Mouse (Mus musculus): ENCODE results near the gene Mlycd.

The Mlycd gene

DNA sequence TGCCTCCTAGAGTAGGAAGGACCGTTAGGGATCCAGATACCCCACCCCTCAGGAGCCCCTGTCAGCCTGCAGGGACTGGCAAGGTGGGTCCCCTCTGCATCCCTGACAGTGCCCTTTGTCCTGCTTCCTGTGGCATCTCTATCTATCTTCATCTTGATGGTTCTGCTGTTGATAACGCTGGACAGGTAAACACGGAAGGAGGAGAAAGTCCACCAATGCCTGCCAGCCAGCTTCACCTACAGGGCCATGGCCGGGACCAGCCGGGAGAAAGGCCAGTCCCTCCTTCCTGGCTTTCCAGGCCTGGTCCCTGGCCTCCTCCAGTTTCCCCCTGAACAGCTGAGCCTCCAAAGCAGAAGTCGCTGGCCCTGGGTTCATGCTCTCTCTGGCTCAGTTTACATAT lies 39.9 kb downstream of the Mlycd start:
- DNase-seq: no peak

DNA sequence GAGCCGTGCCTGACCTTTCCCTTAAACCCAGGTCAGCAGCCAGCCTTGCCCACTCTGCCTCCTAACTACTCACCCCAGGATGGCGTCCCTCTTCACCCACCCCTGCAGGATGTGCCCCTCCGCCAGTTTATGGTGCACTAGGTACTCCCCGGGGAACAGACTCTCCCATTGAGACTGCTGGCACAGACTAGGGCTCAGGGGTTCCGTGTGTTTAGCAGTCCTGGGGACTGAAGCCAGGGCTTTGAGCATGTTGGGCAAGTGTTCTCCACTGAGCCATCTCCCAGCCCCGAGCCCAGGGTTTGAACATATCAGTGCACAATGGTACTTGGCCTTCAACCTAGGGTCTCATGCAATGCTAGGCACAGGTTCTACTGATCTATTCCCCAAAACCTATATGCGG lies 40.8 kb downstream of the Mlycd start:
- no peak for DNase-seq

DNA sequence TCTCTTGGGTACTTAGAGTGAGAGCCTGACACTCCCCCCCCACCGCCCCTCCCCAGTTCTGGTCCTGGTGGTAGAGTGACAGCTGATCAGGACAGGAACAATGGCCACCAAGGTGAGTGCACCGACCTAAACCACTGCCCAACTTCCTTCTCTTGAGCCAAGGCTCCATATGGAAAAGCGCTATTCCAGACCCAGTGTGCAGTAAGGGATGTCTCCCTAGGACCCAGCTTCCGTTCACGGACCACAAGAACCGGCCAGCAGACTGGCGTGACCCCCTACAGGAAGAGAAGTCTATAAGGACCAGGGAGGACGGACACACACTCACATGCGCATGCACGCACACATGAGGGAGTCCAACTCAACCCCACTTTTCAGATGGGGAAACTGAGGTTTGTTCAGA lies 41.7 kb downstream of the Mlycd start:
- DNase-seq: no peak

DNA sequence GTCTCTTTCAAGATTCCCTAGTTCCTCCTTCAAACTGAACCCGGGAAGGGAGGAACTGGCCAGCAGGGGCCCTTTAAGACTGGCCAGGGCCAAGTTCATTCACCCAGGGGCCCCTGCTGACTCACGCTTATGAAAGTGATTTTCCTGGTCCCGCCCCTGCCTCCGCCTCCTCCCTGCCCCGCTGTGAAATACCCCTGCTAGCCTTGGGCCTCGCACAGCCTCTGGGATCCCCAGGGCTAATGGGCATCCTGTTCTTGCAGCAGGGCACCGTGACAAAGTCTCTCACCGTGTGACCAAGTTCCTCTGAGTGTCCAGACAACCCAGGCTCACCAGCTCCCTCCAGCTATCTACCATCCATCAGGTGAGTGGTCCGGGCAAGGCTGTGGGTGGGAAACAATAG lies 42.3 kb downstream of the Mlycd start:
- peak; percentile 71 to 82 for DNase-seq

DNA sequence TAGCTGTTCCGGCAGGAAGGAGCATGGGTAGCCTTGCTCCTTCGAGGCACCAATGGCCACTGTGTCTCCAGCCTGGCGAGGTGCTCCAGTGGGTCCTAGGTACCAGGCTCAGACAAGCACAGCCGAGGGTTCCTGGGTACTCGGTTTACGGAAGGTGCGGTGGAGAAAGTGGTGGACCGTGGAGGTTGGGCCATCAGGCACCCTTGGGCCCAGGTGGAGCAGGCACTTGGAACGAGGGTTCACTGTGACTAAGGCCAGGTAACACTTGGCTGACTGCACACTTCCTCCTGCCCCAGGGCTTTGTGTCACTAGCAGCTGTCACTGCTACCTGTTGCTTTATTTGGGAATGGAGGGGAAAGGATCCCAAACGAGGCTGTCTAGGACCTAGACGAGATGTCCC lies 42.8 kb downstream of the Mlycd start:
- peak in 1 of 2 experiments; percentile 39 for DNase-seq

DNA sequence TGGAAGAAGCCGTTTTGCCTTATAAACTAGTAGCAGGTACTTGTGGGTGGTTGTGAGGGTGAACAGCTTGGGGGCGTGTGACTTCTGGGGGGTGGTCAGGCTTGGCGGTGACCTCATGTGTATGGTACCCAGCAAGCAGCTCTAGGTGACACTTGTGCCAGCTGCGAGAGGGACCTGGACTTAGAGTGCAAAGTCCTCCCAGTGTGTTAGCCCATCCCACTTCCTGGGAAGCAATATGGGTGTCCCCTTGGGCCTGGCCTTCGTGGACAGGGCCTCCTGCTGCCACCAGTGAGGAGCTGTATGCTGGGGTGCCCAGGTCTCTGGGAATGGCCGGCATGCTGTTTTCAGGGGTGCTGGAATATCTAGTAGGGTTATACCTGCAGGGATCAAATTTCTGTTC lies 44.2 kb downstream of the Mlycd start:
- DNase-seq: no peak

DNA sequence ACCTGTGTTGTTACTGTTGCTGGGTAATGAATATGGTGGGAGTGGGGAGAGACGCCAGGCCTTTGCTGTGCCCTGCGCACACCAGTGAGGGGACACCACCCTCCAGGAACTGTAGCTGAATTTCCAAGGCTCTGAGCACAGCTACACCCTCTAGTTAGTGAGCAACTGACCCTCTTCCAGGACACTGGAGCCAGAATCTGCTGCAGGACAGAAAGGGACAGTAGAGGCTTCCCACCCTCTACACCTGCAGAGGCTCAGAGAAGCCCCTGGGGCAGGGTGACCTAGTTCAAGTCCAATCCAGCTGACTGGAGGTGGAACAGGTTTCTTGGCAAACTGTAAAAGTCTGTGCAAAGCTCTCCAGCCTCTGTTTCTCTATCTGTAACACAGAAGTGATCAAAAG lies 44.7 kb downstream of the Mlycd start:
- no peak for DNase-seq

DNA sequence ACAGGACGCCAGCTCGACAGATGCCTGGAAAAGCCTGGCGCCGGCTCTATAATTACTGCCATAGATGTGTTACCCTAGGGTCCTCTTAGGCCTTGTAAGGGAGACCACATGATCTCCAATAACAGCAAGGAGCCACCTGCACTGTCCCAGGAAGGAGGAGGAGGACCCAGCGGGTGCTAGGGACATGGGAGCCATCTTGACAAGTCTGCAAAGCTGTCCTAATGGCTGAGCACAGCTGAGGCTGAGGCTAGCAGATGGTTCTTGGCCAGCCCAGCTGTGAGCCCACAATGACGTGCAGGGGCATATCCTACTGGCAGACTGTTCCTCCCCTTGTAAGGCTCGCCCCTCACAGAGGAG lies 45.2 kb downstream of the Mlycd start:
- no peak for DNase-seq

DNA sequence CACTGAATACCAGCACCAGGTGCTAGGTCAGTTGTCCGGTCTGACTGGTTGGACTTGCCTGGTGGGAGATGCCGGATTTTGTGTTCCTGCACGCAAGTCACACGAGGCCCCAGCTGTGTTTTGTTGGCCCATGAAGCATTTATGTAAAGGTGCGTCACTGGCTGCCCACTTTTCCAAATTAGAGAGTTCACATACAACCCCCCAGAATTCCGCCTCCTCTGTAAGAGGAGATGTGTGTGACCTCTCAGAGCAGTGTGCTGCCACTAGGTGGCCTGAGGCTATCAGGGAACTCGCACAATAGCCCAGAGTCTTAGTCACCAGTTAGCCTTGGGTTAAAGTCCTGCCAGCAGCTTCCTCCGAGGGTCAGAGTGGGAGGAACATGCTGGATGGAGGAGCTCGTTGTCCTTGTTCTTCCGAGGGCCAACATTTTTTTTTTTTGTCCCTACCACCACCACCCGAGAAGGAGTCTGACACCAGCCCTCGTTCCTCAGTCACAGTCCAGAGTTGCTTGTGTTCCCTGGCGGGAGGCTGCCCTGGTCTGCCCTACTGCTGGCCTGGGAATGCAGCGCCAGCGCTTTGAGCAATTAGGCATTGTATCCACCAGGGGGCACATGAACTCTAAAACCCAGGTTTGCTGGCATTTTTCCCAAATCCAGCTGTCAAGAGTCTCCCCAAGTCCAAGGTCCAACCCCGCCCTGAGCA lies 45.7 kb downstream of the Mlycd start:
- DNase-seq: peak; percentile 79 to 88

DNA sequence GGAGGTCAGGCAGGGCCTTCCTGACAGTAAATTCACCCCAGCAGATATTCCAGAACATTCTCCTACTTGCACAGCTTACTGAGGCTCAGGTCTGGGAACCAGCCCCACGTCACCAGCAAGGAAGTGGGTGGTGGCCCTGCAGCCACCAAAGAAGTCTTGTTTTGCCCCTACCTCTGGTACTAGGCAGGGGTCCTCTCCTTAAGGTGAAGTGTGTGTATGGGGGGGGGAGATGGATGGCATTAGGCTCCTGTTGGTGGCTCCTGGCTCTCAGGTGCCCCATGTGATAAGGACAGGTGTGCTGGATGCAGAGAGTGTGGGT lies 46.2 kb downstream of the Mlycd start:
- no peak for DNase-seq

DNA sequence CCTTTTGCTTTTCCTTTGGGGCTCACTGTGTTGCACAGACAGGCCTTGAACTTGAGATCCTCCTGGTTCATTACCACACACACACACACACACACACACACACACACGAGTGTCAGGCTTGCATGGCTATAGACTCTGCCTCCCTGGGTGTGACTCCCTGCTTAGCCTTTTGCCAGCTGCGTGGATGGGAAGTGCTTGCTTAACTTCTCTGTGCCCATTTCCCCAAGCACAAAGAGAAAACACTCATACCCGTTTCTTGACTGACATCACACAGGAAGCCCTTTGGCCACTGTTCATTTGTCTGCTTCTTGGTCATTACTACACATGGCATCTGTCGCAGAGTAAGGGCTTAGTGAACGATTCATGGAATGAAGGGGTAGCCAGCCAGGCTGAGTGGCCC lies 47.3 kb downstream of the Mlycd start:
- DNase-seq: no peak

DNA sequence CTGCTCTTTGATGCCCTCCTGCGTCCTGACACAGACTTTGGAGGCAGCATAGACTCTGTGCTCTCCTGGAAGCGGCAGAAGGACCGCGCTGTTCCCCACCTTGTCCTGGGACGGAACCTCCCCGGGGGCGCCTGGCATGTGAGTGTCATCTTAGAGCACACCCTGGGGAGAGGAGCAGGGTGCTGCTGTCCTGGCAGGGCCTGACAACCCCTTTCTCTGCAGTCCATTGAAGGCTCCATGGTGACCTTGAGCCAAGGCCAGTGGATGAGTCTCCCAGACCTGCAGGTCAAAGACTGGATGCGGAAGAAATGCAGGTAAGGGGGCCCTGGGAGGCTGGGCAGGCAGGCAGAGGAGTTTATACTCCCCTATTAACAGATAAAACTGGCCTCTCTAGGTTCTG lies 48.3 kb downstream of the Mlycd start:
- no peak for DNase-seq

DNA sequence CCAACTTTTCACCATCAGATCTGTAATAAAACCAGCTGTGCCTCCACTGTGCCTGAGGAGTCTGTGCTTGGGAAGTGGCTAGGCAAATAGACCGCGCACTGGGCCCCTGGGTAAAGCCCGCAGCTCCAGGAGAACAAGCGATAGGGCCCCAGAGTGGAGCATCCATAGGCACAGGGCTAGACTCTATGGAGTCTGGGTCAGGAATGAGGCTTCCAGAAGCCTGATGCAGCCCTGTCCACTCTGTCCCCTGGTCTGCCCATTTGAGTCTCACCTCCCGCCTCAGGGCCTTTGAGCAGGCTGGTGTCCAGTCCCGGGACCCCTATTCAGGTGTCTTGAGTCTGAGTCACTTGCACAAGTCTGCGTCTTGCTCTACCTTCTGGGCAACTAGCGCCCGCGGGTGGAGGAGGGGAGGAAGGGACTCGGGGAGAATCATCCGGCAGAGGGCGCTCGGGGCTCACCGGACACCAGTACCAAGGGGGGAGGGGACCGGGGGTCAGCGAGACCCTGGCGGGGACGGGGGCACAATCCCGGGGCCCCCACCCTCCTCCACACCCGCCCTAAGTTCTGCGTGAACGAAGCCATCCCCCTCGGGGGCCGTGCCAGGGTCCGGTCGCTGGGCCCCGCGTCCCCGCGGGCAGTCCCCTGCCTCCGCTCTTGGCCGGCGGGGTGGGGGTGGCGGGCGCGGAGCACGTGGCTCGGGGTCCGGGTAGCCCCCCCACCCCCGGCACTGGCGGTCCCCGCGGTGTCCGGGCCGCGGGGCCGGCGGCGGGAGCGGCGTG lies 51.7 kb downstream of the Mlycd start, which contains the start of gene Necab2:
Gene Necab2, plus strand, starts transcription at position 509 of the 779 bp plus-strand sequence.
- DNase-seq: peak; percentile 94

DNA sequence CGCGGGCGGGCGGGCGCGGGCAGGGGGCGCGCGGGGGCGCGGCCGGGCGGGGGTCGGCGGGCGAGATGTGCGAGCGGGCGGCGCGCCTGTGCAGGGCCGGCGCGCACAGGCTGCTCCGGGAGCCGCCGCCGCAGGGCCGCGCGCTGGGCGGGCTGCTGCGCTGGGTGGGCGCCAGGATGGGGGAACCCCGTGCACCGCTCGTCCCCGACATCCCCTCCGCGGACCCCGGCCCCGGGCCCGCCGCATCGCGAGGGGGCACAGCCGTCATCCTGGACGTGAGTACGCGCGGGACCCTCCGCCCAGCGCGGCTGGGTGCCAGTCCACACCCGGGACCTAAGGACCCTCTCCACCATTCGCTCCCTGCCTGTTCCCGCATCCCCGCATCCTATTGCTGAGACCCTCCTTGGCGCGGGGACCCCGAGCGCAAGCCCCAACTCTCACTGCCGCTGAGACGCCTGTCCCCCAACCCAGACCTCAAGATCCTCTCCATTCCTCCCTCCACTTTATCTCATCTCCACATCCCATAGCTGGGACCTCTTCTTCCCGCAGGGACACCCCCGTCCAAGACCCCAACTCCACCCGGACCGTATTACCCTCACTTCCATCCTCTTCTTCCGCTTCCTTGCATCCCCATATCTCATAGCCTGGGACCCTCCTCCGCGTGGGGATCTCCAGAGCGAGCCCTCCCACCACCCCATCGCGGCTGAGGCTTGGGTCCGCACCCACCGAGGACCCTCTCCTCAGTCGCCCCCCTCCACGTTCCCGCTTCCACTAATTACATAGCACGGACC lies 52.5 kb downstream of the Mlycd start:
- DNase-seq: peak in 1 of 2 experiments; percentile 49

DNA sequence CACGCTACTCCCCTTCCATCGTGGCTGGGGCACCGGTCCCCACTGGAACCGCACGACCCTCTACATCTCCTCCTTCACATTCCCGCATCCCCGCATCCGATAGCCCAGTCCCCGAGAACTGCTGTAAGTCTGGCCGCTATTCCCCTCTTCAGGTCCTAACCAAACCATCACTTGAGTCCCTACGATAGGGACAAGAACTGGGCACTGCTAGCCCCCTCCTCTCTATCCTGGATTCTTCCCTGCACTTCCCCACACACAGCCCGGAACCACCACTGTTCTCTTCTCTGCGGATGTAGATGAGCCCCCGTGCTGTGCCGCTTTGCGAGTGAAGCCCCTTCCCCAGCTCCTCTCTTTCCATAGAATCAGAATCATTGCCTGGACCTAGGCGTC lies 53.1 kb downstream of the Mlycd start:
- no peak for DNase-seq

DNA sequence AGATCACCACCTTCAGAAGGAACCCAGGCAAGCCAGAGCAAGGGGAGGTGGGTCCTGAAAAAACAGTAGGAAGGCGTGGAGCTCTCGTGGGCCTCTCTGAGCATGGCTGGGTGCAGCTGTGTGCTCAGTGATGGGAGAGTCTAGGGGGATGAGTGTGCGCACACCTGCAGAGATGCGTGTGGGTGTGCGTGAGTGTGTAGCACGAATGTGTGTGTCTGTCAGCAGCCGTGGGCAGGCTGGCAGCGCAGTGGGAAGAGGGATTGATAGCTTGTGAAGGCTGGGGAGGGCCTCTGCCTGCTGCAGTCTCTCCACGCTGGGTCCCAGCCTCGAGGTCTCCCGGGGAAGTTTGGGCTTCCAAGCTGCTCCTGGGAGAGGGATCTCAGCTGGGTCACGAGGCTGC lies 54.9 kb downstream of the Mlycd start:
- DNase-seq: no peak

DNA sequence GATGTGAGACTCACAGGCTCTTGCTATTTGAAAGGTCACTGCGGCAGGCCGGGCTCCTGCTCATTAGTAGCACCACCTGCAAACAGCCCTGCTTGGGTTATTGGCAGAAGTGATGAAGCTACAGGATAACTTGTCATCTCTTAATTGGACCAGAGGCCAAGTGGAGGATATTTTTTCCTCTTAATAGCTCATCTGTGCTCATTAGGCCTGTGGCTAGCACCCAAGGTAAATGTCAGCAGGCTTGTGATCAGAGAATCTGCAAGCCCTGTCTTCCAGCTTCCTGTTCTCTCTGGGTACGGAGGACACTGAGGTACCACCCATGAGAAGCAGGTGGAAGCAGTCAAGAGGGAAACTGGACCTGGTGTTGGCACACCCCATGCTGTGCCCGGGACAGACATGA lies 56.5 kb downstream of the Mlycd start:
- no peak for DNase-seq

DNA sequence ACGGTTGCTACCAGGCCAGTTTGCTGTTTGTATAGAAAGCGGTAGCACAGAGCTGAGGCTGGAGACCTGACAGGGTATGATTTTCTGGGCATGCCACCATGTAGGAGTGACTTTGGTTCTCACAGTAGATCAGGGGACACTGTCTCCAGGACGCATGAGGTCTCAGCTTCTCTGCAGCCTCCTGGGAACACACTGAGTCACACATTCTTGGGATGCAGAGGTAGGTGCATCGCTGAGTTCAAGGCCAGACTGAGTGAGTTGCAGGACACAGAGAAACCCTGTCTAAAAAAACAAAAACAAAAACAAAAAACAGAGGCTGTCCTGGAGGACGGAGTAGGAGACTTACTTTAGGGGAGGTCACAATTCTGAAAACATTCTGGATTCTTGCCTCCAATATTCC lies 58.2 kb downstream of the Mlycd start:
- no peak for DNase-seq

DNA sequence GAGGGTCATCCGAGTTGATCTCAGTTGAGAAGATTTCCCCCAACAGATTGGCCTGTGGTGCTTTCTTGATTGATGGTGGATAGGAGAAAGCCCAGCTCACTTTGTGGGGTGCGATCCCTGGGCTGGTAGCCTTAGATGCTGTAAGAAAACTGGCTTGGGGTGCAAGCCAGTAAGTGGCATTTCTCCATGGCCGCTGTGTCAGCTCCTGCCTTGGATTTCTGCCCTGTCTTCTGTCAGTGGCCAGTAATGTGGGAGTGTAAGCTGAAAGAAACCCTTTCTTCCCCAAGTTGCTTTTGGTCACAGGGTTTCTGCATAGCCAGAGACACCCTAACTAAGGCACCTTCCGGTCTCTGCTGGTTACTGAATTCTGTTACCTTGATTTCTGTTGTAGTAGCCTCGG lies 61.4 kb downstream of the Mlycd start:
- DNase-seq: no peak

DNA sequence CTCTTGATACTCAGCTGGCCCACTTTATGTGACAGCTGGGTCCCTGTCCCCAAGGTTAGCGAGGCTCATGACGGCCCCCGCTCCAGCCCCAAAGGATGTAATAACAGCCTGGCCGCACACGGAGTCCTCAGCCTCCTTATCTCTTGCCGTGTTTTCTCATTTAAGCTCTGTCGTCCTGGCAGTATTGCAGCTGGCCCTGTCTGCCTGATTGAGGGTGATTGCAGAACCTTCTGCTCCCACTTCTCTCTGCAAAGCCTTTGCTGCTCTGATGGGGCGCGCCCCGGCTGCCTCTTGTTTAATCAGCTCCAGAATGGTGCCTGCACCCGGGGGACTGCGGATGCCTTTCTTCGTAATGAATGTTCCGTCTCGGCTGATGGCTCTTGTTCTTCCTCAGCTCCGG lies 65.0 kb downstream of the Mlycd start:
- DNase-seq: peak in 1 of 2 experiments; percentile 49

Data from kidney, postnatal 4 days (tissue).